Mouse (Mus musculus): ENCODE data around the gene Mnx1. TPM values are rescaled to one million over a fixed set of nuclear protein-coding genes. Genes with fewer than 3 reads are reported as not detected.

Mnx1 gene
- not detected in 2 replicates for polyA plus RNA-seq (2015; fragmentation: Nextera tagmentation; extraction: Ambion mirVana)

- WGBS, result under 1% methylated on average over 65 of the region's 65 CpGs
- peaks cover 100% of the 10 kb centered on the region for H3K27me3 ChIP-seq
- peak; percentile 41 for ATAC-seq
- no peak within 1 kb of the TSS for H3K27ac ChIP-seq
- no peaks in the 10 kb centered on the region for H3K36me3 ChIP-seq (ENCODE audit: poor library complexity, severe bottlenecking)
- H3K4me1 ChIP-seq, result peaks cover 24% of the 10 kb centered on the region
- peak within 1 kb of the TSS; percentile 45; the same call in 1 of the 2 replicates for H3K9ac ChIP-seq
- H3K4me2 ChIP-seq, result peak within 1 kb of the TSS; percentile 56
- no peaks in the 10 kb centered on the region for H3K9me3 ChIP-seq (replicated peaks)
- peak within 1 kb of the TSS; percentile 32 for H3K4me3 ChIP-seq
Measured at GRCm38 (mm10) chr5:29478208-29479197, at the start of gene Mnx1. TSS of gene Mnx1 (minus strand) at chr5:29478470.

- no peak for ATAC-seq
- H3K4me3 ChIP-seq, result no peak overlapping the region
- H3K9me3 ChIP-seq (replicated peaks), result no peaks in the 10 kb centered on the region
- no peaks in the 10 kb centered on the region for H3K4me1 ChIP-seq
- WGBS, result 93% methylated on average over 5 of the region's 5 CpGs
- H3K27ac ChIP-seq, result no peak overlapping the region
- H3K9ac ChIP-seq, result no peak overlapping the region
- no peak overlapping the region for H3K4me2 ChIP-seq
- no peaks in the 10 kb centered on the region for H3K27me3 ChIP-seq
- no peaks in the 10 kb centered on the region for H3K36me3 ChIP-seq (ENCODE audit: poor library complexity, severe bottlenecking)
Measured at GRCm38 (mm10) chr5:29516432-29516831, 38.2 kb upstream of the Mnx1 start.

DNA sequence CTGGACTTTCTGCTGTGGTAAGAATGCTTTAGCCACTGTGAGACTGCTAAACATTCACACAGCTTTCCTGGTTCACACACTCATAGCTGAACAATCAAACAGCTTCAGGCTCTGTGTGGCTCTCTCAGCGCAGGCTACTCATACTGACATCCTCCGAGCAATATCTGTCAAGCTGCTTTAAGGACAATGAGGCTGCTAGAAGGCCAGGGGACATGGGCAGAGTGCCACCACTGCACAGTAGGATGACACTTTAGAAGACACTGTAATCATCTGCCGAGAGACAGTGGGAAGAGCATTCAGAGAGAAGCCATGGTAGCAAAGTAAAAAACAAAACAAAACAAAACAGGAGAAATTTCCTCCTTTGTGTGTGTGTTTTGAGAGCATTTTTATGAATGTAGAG is 37.6 kb upstream of the Mnx1 start:
- Histone ChIP-seq H3K36me3 (ENCODE audit: poor library complexity, severe bottlenecking) (no peaks in the 10 kb centered on the region), H3K27me3 (no peaks in the 10 kb centered on the region), H3K4me2 (no peak overlapping the region), H3K27ac (no peak overlapping the region), H3K9me3 (replicated peaks) (no peaks in the 10 kb centered on the region), H3K9ac (no peak overlapping the region), H3K4me1 (no peaks in the 10 kb centered on the region), H3K4me3 (no peak overlapping the region)
- WGBS, result 77% methylated on average over 3 of the region's 3 CpGs
- no peak for ATAC-seq

DNA sequence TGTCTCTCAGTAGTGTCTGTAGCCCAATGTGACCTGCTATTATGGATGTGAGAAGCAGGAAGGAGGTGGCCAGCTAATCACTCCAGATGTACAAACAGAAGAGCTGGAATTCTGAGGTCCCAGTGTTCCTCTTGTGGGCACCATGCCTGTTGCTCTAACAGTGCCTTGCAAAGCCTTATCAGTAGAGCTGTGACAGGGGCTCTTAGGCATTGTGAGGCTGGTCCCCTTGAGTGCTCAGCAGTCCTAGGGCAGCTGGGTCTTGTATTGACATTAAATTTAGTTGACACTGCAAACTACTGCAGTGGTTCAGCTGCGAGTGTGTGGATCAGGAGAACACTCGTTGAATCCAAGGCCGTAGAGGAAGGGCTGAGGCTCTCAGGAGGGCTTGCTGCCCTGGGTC is 28.7 kb upstream of the Mnx1 start:
- no peak overlapping the region for H3K4me2 ChIP-seq
- H3K27me3 ChIP-seq, result no peaks in the 10 kb centered on the region
- no peak overlapping the region for H3K9ac ChIP-seq
- no peaks in the 10 kb centered on the region for H3K9me3 ChIP-seq (replicated peaks)
- H3K4me3 ChIP-seq, result no peak overlapping the region
- H3K36me3 ChIP-seq (ENCODE audit: poor library complexity, severe bottlenecking), result no peaks in the 10 kb centered on the region
- H3K4me1 ChIP-seq, result no peaks in the 10 kb centered on the region
- 88% methylated on average over 3 of the region's 3 CpGs for WGBS
- H3K27ac ChIP-seq, result no peak overlapping the region
- no peak for ATAC-seq

GRCm38 (mm10) chr5:29487321-29487720 is 9.1 kb upstream of the Mnx1 start:
- 10% methylated on average over 13 of the region's 13 CpGs for WGBS
- Histone ChIP-seq H3K9me3 (replicated peaks) (no peaks in the 10 kb centered on the region), H3K4me3 (no peak overlapping the region), H3K4me1 (peaks cover 7% of the 10 kb centered on the region), H3K9ac (no peak overlapping the region), H3K27ac (no peak overlapping the region), H3K4me2 (no peak overlapping the region), H3K36me3 (ENCODE audit: poor library complexity, severe bottlenecking) (no peaks in the 10 kb centered on the region), H3K27me3 (peaks cover 98% of the 10 kb centered on the region)
- no peak for ATAC-seq

DNA sequence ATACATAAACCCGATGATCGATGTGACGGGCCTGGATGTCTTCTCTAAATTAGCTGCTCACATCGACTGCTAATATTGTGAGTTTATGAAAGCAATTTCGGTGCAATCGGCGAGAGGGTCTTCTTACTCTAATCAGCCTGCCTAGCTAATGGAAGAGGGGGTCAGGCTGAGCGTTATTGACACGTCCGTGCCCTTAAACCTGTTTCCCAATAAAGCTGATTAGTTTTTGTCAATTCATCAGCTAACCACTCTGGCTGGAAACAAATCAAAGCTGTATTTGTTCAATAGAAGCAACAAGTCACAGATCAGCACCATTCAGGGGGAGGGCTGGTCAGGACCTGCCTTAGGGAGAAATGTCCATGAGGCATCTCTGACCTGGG is 7.7 kb upstream of the Mnx1 start:
- WGBS, result under 1% methylated on average over 10 of the region's 10 CpGs
- no peak overlapping the region for H3K4me2 ChIP-seq
- no peak overlapping the region for H3K4me3 ChIP-seq
- no peak overlapping the region for H3K27ac ChIP-seq
- no peaks in the 10 kb centered on the region for H3K36me3 ChIP-seq (ENCODE audit: poor library complexity, severe bottlenecking)
- H3K9me3 ChIP-seq (replicated peaks), result no peaks in the 10 kb centered on the region
- peaks cover 98% of the 10 kb centered on the region for H3K27me3 ChIP-seq
- no peak for ATAC-seq
- peaks cover 7% of the 10 kb centered on the region for H3K4me1 ChIP-seq
- no peak overlapping the region for H3K9ac ChIP-seq

DNA sequence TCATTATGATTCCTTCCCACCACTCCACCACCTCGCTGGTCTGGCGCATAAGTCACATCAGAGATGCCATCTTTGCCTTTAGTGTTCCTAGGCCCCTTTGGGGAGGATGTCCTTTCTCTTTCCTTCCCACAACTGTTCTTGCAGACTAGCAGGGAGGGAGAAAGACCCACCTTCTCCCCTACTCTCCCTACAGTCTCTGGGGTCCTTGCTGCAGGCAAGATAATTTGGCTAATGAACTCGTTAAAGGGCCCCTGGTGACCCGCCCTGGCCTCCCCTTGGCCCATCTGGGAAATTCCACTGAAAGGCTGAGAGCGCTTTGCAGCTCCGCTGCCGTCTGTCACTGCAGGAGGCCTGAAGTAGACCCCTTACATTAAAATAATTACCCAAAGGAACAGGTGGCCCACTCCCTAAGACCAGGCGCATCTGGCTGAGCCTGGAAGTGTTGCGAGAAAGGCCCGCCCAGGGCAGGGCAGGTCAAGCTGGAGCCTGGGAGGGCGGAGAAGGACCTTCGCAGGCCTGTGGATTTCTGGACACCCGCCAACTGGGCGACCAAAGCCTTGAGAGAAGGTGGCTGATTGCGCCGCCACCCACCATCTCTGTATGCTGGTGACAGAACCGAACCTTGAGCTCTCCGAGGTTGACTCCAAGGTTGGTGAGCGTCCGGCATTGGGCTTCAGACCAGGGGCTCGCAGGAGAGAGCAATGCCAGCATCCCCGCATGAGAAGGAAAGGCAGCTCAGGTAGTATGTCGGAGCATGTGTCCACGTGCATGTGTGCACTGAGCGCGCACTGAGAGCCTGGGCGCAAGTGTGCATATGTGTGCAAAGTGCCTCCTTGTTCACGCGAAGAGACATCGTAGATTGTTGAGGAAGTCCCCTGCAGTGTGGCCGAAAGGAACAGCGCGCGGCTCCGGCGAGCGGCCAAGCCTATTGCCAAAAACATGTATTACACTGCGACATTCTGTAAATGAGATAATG is 7.0 kb upstream of the Mnx1 start:
- Histone ChIP-seq H3K9me3 (replicated peaks) (no peaks in the 10 kb centered on the region), H3K9ac (no peak overlapping the region), H3K36me3 (ENCODE audit: poor library complexity, severe bottlenecking) (no peaks in the 10 kb centered on the region), H3K27me3 (peaks cover 98% of the 10 kb centered on the region), H3K4me1 (peaks cover 7% of the 10 kb centered on the region), H3K4me2 (peak overlapping the region; percentile 7; the same call in 1 of the 2 replicates), H3K27ac (no peak overlapping the region), H3K4me3 (no peak overlapping the region)
- ATAC-seq, result no peak
- WGBS, result under 1% methylated on average over 38 of the region's 38 CpGs

DNA sequence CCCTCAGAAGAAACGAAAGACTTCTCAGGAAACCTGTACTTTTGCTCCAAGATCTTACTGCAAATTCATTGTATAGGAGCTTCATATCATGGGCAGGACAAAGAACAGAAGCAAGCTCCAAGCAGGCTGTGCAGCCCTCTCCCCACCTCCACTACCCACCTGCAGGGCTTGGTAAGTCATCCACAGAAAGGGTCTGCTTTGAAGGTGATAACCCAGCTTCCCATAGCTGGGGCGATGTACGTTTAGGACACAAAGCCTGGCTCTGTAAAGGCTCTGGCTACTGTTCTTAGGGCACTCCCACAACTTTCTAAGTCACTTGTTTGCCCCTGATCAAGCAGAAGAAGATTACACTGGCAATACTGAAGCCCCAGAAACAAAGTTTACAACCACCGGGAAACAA is 5.5 kb upstream of the Mnx1 start:
- no peak overlapping the region for H3K4me2 ChIP-seq
- WGBS, result 7% methylated on average over 4 of the region's 4 CpGs

GRCm38 (mm10) chr5:29479198-29479593 is 926 bp upstream of the Mnx1 start:
- H3K4me3 ChIP-seq, result no peak overlapping the region
- H3K27me3 ChIP-seq, result peaks cover 100% of the 10 kb centered on the region
- no peak overlapping the region for H3K9ac ChIP-seq
- no peak for ATAC-seq
- peaks cover 24% of the 10 kb centered on the region for H3K4me1 ChIP-seq
- no peak overlapping the region for H3K4me2 ChIP-seq
- H3K27ac ChIP-seq, result no peak overlapping the region
- H3K36me3 ChIP-seq (ENCODE audit: poor library complexity, severe bottlenecking), result no peaks in the 10 kb centered on the region
- no peaks in the 10 kb centered on the region for H3K9me3 ChIP-seq (replicated peaks)
- under 1% methylated on average over 14 of the region's 14 CpGs for WGBS

More for the DNA sequence above, 5.5 kb upstream of the Mnx1 start:
- Histone ChIP-seq H3K36me3 (ENCODE audit: poor library complexity, severe bottlenecking) (no peaks in the 10 kb centered on the region), H3K9me3 (replicated peaks) (no peaks in the 10 kb centered on the region), H3K27me3 (peaks cover 98% of the 10 kb centered on the region), H3K4me3 (no peak overlapping the region), H3K9ac (no peak overlapping the region), H3K27ac (no peak overlapping the region), H3K4me1 (peaks cover 7% of the 10 kb centered on the region)
- no peak for ATAC-seq

GRCm38 (mm10) chr5:29477474-29478207 is 629 bp downstream of the Mnx1 start:
- WGBS, result 2% methylated on average over 55 of the region's 73 CpGs
- Histone ChIP-seq H3K9ac (peak overlapping the region; percentile 45; the same call in 1 of the 2 replicates), H3K4me2 (peak overlapping the region; percentile 56), H3K9me3 (replicated peaks) (no peaks in the 10 kb centered on the region), H3K4me1 (peaks cover 24% of the 10 kb centered on the region), H3K27ac (no peak overlapping the region), H3K27me3 (peaks cover 100% of the 10 kb centered on the region), H3K36me3 (ENCODE audit: poor library complexity, severe bottlenecking) (no peaks in the 10 kb centered on the region), H3K4me3 (peak overlapping the region; percentile 32)
- ATAC-seq, result no peak

GRCm38 (mm10) chr5:29476021-29476420 is 2.2 kb downstream of the Mnx1 start:
- no peak for ATAC-seq
- H3K9me3 ChIP-seq (replicated peaks), result no peaks in the 10 kb centered on the region
- no peak overlapping the region for H3K4me2 ChIP-seq
- H3K4me3 ChIP-seq, result no peak overlapping the region
- WGBS, result 0% methylated on average over 1 of the region's 1 CpGs
- no peak overlapping the region for H3K9ac ChIP-seq
- H3K27me3 ChIP-seq, result peaks cover 100% of the 10 kb centered on the region
- peaks cover 24% of the 10 kb centered on the region for H3K4me1 ChIP-seq
- H3K36me3 ChIP-seq (ENCODE audit: poor library complexity, severe bottlenecking), result no peaks in the 10 kb centered on the region
- H3K27ac ChIP-seq, result no peak overlapping the region
